Mouse (Mus musculus): ENCODE results near the gene Plgrkt. TPM values are rescaled to one million over a fixed set of nuclear protein-coding genes. Genes with fewer than 3 reads are reported as not detected.
A peak's percentile ranks its signal among the peaks of the same experiment; 100 is the strongest.

Gene Plgrkt
- polyA plus RNA-seq, 1 experiment, result not detected

- 89% methylated on average over 4 of the region's 4 CpGs for WGBS
- Histone ChIP-seq H3K4me1 (ENCODE audit: control insufficient read depth, insufficient read depth, low read length) (no peaks in the 10 kb centered on the region), H3K27ac (ENCODE audit: insufficient read depth, low read depth, low read length) (no peak overlapping the region), H3K4me3 (ENCODE audit: insufficient read depth, low read depth, low read length) (no peak overlapping the region)
- TF ChIP-seq POLR2A (IDR thresholded peaks at IDR 0.05; ENCODE audit: insufficient read depth, low read depth, low read length) (no peak), CTCF (IDR thresholded peaks at IDR 0.05; ENCODE audit: insufficient read depth, low read depth, low read length) (no peak)
Observed at GRCm38 (mm10) chr19:29385822-29386221, 18.6 kb upstream of the Plgrkt start.

GRCm38 (mm10) chr19:29384994-29385393 is 17.8 kb upstream of the Plgrkt start:
- 73% methylated on average over 6 of the region's 6 CpGs for WGBS

GRCm38 (mm10) chr19:29384412-29384811 is 17.2 kb upstream of the Plgrkt start:
- WGBS, result 86% methylated on average over 9 of the region's 9 CpGs
- TF ChIP-seq CTCF (IDR thresholded peaks at IDR 0.05; ENCODE audit: insufficient read depth, low read depth, low read length), result no peak
- TF ChIP-seq POLR2A (IDR thresholded peaks at IDR 0.05; ENCODE audit: insufficient read depth, low read depth, low read length), result no peak
- Histone ChIP-seq H3K4me1 (ENCODE audit: control insufficient read depth, insufficient read depth, low read length) (no peaks in the 10 kb centered on the region), H3K27ac (ENCODE audit: insufficient read depth, low read depth, low read length) (no peak overlapping the region), H3K4me3 (ENCODE audit: insufficient read depth, low read depth, low read length) (no peak overlapping the region)

More at GRCm38 (mm10) chr19:29384994-29385393, 17.8 kb upstream of the Plgrkt start:
- H3K4me1 ChIP-seq (ENCODE audit: control insufficient read depth, insufficient read depth, low read length), result no peaks in the 10 kb centered on the region
- H3K4me3 ChIP-seq (ENCODE audit: insufficient read depth, low read depth, low read length), result no peak overlapping the region
- no peak for TF ChIP-seq CTCF (IDR thresholded peaks at IDR 0.05; ENCODE audit: insufficient read depth, low read depth, low read length)
- TF ChIP-seq POLR2A (IDR thresholded peaks at IDR 0.05; ENCODE audit: insufficient read depth, low read depth, low read length), result no peak
- no peak overlapping the region for H3K27ac ChIP-seq (ENCODE audit: insufficient read depth, low read depth, low read length)

- Histone ChIP-seq H3K27ac (ENCODE audit: insufficient read depth, low read depth, low read length) (no peak overlapping the region), H3K4me1 (ENCODE audit: control insufficient read depth, insufficient read depth, low read length) (no peaks in the 10 kb centered on the region), H3K4me3 (ENCODE audit: insufficient read depth, low read depth, low read length) (no peak overlapping the region)
- WGBS, result 96% methylated on average over 5 of the region's 5 CpGs
- TF ChIP-seq CTCF (IDR thresholded peaks at IDR 0.05; ENCODE audit: insufficient read depth, low read depth, low read length), result no peak
- TF ChIP-seq POLR2A (IDR thresholded peaks at IDR 0.05; ENCODE audit: insufficient read depth, low read depth, low read length), result no peak
Observed at GRCm38 (mm10) chr19:29383368-29383767, 16.2 kb upstream of the Plgrkt start.

GRCm38 (mm10) chr19:29379839-29380603 is 12.8 kb upstream of the Plgrkt start:
- H3K4me3 ChIP-seq (ENCODE audit: insufficient read depth, low read depth, low read length), result no peak overlapping the region
- 92% methylated on average over 14 of the region's 14 CpGs for WGBS
- no peak for TF ChIP-seq CTCF (IDR thresholded peaks at IDR 0.05; ENCODE audit: insufficient read depth, low read depth, low read length)
- no peak for TF ChIP-seq POLR2A (IDR thresholded peaks at IDR 0.05; ENCODE audit: insufficient read depth, low read depth, low read length)
- no peaks in the 10 kb centered on the region for H3K4me1 ChIP-seq (ENCODE audit: control insufficient read depth, insufficient read depth, low read length)
- no peak overlapping the region for H3K27ac ChIP-seq (ENCODE audit: insufficient read depth, low read depth, low read length)

GRCm38 (mm10) chr19:29376382-29376781 is 9.2 kb upstream of the Plgrkt start:
- peaks cover 2% of the 10 kb centered on the region; the same call in 1 of the 2 replicates for H3K4me1 ChIP-seq (ENCODE audit: control insufficient read depth, insufficient read depth, low read length)
- TF ChIP-seq POLR2A (IDR thresholded peaks at IDR 0.05; ENCODE audit: insufficient read depth, low read depth, low read length) (no peak), CTCF (IDR thresholded peaks at IDR 0.05; ENCODE audit: insufficient read depth, low read depth, low read length) (no peak)
- no peak overlapping the region for H3K27ac ChIP-seq (ENCODE audit: insufficient read depth, low read depth, low read length)
- WGBS, result 84% methylated on average over 3 of the region's 3 CpGs
- H3K4me3 ChIP-seq (ENCODE audit: insufficient read depth, low read depth, low read length), result no peak overlapping the region

- no peak for TF ChIP-seq CTCF (IDR thresholded peaks at IDR 0.05; ENCODE audit: insufficient read depth, low read depth, low read length)
- no peak for TF ChIP-seq POLR2A (IDR thresholded peaks at IDR 0.05; ENCODE audit: insufficient read depth, low read depth, low read length)
- Histone ChIP-seq H3K4me3 (ENCODE audit: insufficient read depth, low read depth, low read length) (no peak overlapping the region), H3K27ac (ENCODE audit: insufficient read depth, low read depth, low read length) (no peak overlapping the region), H3K4me1 (ENCODE audit: control insufficient read depth, insufficient read depth, low read length) (peaks cover 2% of the 10 kb centered on the region; the same call in 1 of the 2 replicates)
- WGBS, result 97% methylated on average over 9 of the region's 9 CpGs
Observed at GRCm38 (mm10) chr19:29374947-29375346, 7.8 kb upstream of the Plgrkt start.

GRCm38 (mm10) chr19:29373438-29373837 is 6.2 kb upstream of the Plgrkt start:
- Histone ChIP-seq H3K4me1 (ENCODE audit: control insufficient read depth, insufficient read depth, low read length) (peaks cover 2% of the 10 kb centered on the region; the same call in 1 of the 2 replicates), H3K27ac (ENCODE audit: insufficient read depth, low read depth, low read length) (no peak overlapping the region), H3K4me3 (ENCODE audit: insufficient read depth, low read depth, low read length) (peak overlapping the region; percentile 26)
- 21% methylated on average over 11 of the region's 11 CpGs for WGBS
- TF ChIP-seq CTCF (IDR thresholded peaks at IDR 0.05; ENCODE audit: insufficient read depth, low read depth, low read length), result no peak
- no peak for TF ChIP-seq POLR2A (IDR thresholded peaks at IDR 0.05; ENCODE audit: insufficient read depth, low read depth, low read length)

- Histone ChIP-seq H3K4me3 (ENCODE audit: insufficient read depth, low read depth, low read length) (no peak overlapping the region), H3K27ac (ENCODE audit: insufficient read depth, low read depth, low read length) (no peak overlapping the region), H3K4me1 (ENCODE audit: control insufficient read depth, insufficient read depth, low read length) (peaks cover 2% of the 10 kb centered on the region; the same call in 1 of the 2 replicates)
- no peak for TF ChIP-seq CTCF (IDR thresholded peaks at IDR 0.05; ENCODE audit: insufficient read depth, low read depth, low read length)
- TF ChIP-seq POLR2A (IDR thresholded peaks at IDR 0.05; ENCODE audit: insufficient read depth, low read depth, low read length), result no peak
- 92% methylated on average over 3 of the region's 3 CpGs for WGBS
Observed at GRCm38 (mm10) chr19:29372621-29373020, 5.4 kb upstream of the Plgrkt start.
